Mouse (Mus musculus) left cerebral cortex, postnatal 4 days (tissue): ENCODE results near the gene Gm20908. TPM values are rescaled to one million over a fixed set of nuclear protein-coding genes. Genes with fewer than 3 reads are reported as not detected.
"Not testable (repeated sequence)": the region's sequence is repeated elsewhere in the genome, so short reads cannot be mapped to it uniquely, and the experiment has no call there.

Experiments used
- DNase-seq: peaks from one replicate; pipeline ENCODE4 v3.0.0-alpha.2; 2022
- intact Hi-C: fragments of 180-260 bp; cut with DNase I; formaldehyde crosslinking; loops from one replicate; pipeline ENCODE4 v1.15.1; 2025
- total RNA-seq, 2 experiments: library from RNA; stranded (reverse); gene quantifications; 2 replicates each; pipeline ENCODE4 v1.2.3; 2021

Gene Gm20908
- not detected for total RNA-seq

DNA sequence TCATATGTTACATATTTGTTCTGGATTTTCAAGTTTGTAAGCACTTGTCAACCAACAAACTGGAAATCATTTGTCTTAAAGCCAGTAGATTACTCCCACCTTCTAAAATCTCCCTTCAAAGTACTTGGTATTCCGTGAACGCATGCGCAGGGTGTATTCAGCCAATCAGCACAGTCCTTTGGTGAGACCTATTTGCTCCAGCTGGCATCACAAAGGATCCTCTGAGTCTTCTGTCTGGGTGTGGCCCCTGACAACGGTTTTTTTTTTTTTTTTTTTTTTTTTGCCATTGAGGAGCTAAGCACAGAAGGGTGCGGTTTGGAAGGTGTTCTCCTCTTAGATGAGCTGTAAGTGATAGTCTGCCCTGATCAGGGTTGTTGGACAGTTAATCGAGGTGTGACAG, at the start of gene Gm20908:
Gene Gm20908, plus strand, starts transcription at position 301 of the 400 bp plus-strand sequence.
- DNase-seq, intact Hi-C loops: not testable (repeated sequence)
